Comparison of ENCODE assay signal across 23 mouse cellular contexts in genomic region chr13:41784889-41785701, GRCm38 (mm10).
DNase-seq lines count a peak whose midpoint lies in the region; ATAC-seq lines count a peak whose summit lies in the region.
"Had no signal": no experiment of that assay in that cellular context is flagged by ENCODE, and none has a peak within 500 bp of the region (broad histone marks: within the 10 kb centered on the region; RNA-seq: fewer than 3 reads in every experiment).

No protein-coding gene starts in this region.

- peak; percentile 21; the same call in 1 of the 2 replicates for ATAC-seq in liver, embryonic 16.5 days (ENCODE audit: low read depth)
- ATAC-seq in hematopoietic stem cell, adult 5-6 weeks (replicated peaks in 1 of 2; ENCODE audit: insufficient read depth in 1 of 2, low FRiP score in 2 of 2, low TSS enrichment in 1 of 2, low read depth in 1 of 2, poor library complexity in 2 of 2, severe bottlenecking in 2 of 2) = peak; percentile 39 to 54; a peak in 2 of 4 replicates
- ATAC-seq in intestine, embryonic 16.5 days = peak; percentile 80
- peak; percentile 66; the same call in 1 of the 2 replicates for ATAC-seq in stomach, embryonic 15.5 days (ENCODE audit: insufficient read depth, low FRiP score, low read depth)
- ATAC-seq: forebrain, embryonic 14.5 days; hindbrain, embryonic 16.5 days; midbrain, embryonic 15.5 days had no signal

- intact Hi-C loops in heart, postnatal 25 days (cut with DNase I) = no loop called here

- H3K27me3 ChIP-seq in liver, embryonic 16.5 days (ENCODE audit: control insufficient read depth, insufficient read depth, low read depth, low read length) = no peaks in the 10 kb centered on the region
- H3K27me3 ChIP-seq in intestine, embryonic 16.5 days (replicated peaks; ENCODE audit: control insufficient read depth, insufficient read depth, low read length) = no peaks in the 10 kb centered on the region
- H3K27me3 ChIP-seq in stomach, embryonic 15.5 days (replicated peaks) = no peaks in the 10 kb centered on the region
- H3K27me3 ChIP-seq: limb, embryonic 13.5 days; liver, embryonic 15.5 days; lung, embryonic 15.5 days; midbrain, embryonic 15.5 days had no signal

- H3K4me3 ChIP-seq in liver, embryonic 16.5 days (ENCODE audit: low read depth, low read length) = no peak overlapping the region
- no peak overlapping the region for H3K4me3 ChIP-seq in intestine, embryonic 16.5 days (ENCODE audit: low read length)
- H3K4me3 ChIP-seq in stomach, embryonic 15.5 days (replicated peaks) = no peak overlapping the region
- H3K4me3 ChIP-seq: limb, embryonic 13.5 days; liver, embryonic 15.5 days; lung, embryonic 15.5 days; midbrain, embryonic 15.5 days had no signal

- no peaks in the 10 kb centered on the region for H3K4me1 ChIP-seq in liver, embryonic 16.5 days (ENCODE audit: control insufficient read depth, low read depth, low read length)
- H3K4me1 ChIP-seq in intestine, embryonic 16.5 days (ENCODE audit: control insufficient read depth, insufficient read depth, low read length) = no peaks in the 10 kb centered on the region
- H3K4me1 ChIP-seq in stomach, embryonic 15.5 days = no peaks in the 10 kb centered on the region
- H3K4me1 ChIP-seq: limb, embryonic 13.5 days; liver, embryonic 15.5 days; lung, embryonic 15.5 days; midbrain, embryonic 15.5 days had no signal

- H3K4me2 ChIP-seq in liver, embryonic 16.5 days (ENCODE audit: low read depth, low read length) = no peak overlapping the region
- no peak overlapping the region for H3K4me2 ChIP-seq in intestine, embryonic 16.5 days (ENCODE audit: low read depth, low read length)
- no peak overlapping the region for H3K4me2 ChIP-seq in stomach, embryonic 15.5 days
- H3K4me2 ChIP-seq: limb, embryonic 13.5 days; liver, embryonic 15.5 days; lung, embryonic 15.5 days; midbrain, embryonic 15.5 days had no signal

- no peaks in the 10 kb centered on the region for H3K9me3 ChIP-seq in liver, embryonic 16.5 days (replicated peaks; ENCODE audit: control insufficient read depth, low read length)
- no peaks in the 10 kb centered on the region for H3K9me3 ChIP-seq in intestine, embryonic 16.5 days (ENCODE audit: control insufficient read depth, low read length)
- H3K9me3 ChIP-seq in stomach, embryonic 15.5 days = no peaks in the 10 kb centered on the region
- H3K9me3 ChIP-seq: limb, embryonic 13.5 days; liver, embryonic 15.5 days; lung, embryonic 15.5 days; midbrain, embryonic 15.5 days had no signal

- H3K9ac ChIP-seq in liver, embryonic 16.5 days (ENCODE audit: low read depth, low read length) = no peak overlapping the region
- no peak overlapping the region for H3K9ac ChIP-seq in intestine, embryonic 16.5 days (ENCODE audit: low read depth, low read length)
- H3K9ac ChIP-seq in stomach, embryonic 15.5 days = no peak overlapping the region
- H3K9ac ChIP-seq: limb, embryonic 13.5 days; liver, embryonic 15.5 days; lung, embryonic 15.5 days; midbrain, embryonic 15.5 days had no signal

- WGBS in liver, embryonic 16.5 days (ENCODE audit: insufficient replicate concordance) = 68% methylated on average over 7 of the region's 7 CpGs
- WGBS in intestine, embryonic 16.5 days = 80% methylated on average over 7 of the region's 7 CpGs
- 76% methylated on average over 7 of the region's 7 CpGs for WGBS in stomach, embryonic 15.5 days

- H3K36me3 ChIP-seq in liver, embryonic 16.5 days (ENCODE audit: control insufficient read depth, insufficient read depth) = no peaks in the 10 kb centered on the region
- H3K36me3 ChIP-seq in intestine, embryonic 16.5 days (ENCODE audit: control insufficient read depth, insufficient read depth, low read length) = no peaks in the 10 kb centered on the region
- H3K36me3 ChIP-seq in stomach, embryonic 15.5 days = no peaks in the 10 kb centered on the region
- H3K36me3 ChIP-seq: limb, embryonic 13.5 days; liver, embryonic 15.5 days; lung, embryonic 15.5 days; midbrain, embryonic 15.5 days had no signal

- no peak for DNase-seq in liver
- DNase-seq in cerebellum, postnatal 36 days = no peak
- DNase-seq in heart, postnatal 25 days (ENCODE audit: low spot score) = no peak
- DNase-seq: adrenal gland, postnatal 25 days; B cell, adult 2 months; cerebellum, adult 11-12 months; cerebellum, adult 9-11 months; gastrocnemius, postnatal 14 days; heart, postnatal 4 days; kidney, adult 9 months; kidney, postnatal 14 days; lung, postnatal 4 days; thymus, postnatal 4 days had no signal

- H3K27ac ChIP-seq in liver, embryonic 16.5 days (ENCODE audit: low read length) = no peak overlapping the region
- H3K27ac ChIP-seq in intestine, embryonic 16.5 days (ENCODE audit: low read length) = no peak overlapping the region
- no peak overlapping the region for H3K27ac ChIP-seq in stomach, embryonic 15.5 days
- H3K27ac ChIP-seq: limb, embryonic 13.5 days; liver, embryonic 15.5 days; lung, embryonic 15.5 days; midbrain, embryonic 15.5 days had no signal

Comparison
In these comparisons a context has a peak if more than half of its experiments do, and no peak if none do; other contexts are left out.
1. ATAC-seq: peak in every context shown above with its lines; median percentile 80 in intestine, embryonic 16.5 days; 66 in stomach, embryonic 15.5 days; 46 in hematopoietic stem cell, adult 5-6 weeks; 21 in liver, embryonic 16.5 days.